Mouse (Mus musculus) testis, adult 2 months (tissue): Measurements from ENCODE around the gene Mmd. TPM values are rescaled to one million over a fixed set of nuclear protein-coding genes. Genes with fewer than 3 reads are reported as not detected.

Experiments
- H3K27ac ChIP-seq: fragments of 200-500 bp; 2 replicates; pipeline ENCODE4 v1.5.1; 2012; ENCODE audit warnings: low read depth, low read length; ENCODE audit not compliant: control insufficient read depth, insufficient read depth
- H3K27me3 ChIP-seq: fragments of 200-500 bp; 2 replicates; pipeline ENCODE4 v1.6.1; 2012; ENCODE audit warnings: mild to moderate bottlenecking, low read length, moderate library complexity; ENCODE audit not compliant: control insufficient read depth, insufficient read depth
- H3K36me3 ChIP-seq: fragments of 200-500 bp; 2 replicates; pipeline ENCODE4 v1.6.1; 2012; ENCODE audit warnings: mild to moderate bottlenecking, low read length; ENCODE audit not compliant: control insufficient read depth, insufficient read depth
- H3K4me1 ChIP-seq: fragments of 200-500 bp; 2 replicates; pipeline ENCODE4 v1.6.1; 2012; ENCODE audit warnings: low read length; ENCODE audit not compliant: control insufficient read depth, insufficient read depth
- H3K4me3 ChIP-seq: fragments of 200-500 bp; 2 replicates; pipeline ENCODE4 v1.5.1; 2012; ENCODE audit warnings: low read depth, mild to moderate bottlenecking, low read length, moderate library complexity, mixed read lengths; ENCODE audit not compliant: control insufficient read depth
- CTCF ChIP-seq: fragments of 200-500 bp; IDR thresholded peaks from 2 replicates; pipeline ENCODE4 v1.5.1; 2012; ENCODE audit warnings: low read depth, mild to moderate bottlenecking, inconsistent platforms, low read length, moderate library complexity; ENCODE audit not compliant: control insufficient read depth, insufficient read depth, insufficient replicate concordance
- POLR2A ChIP-seq: fragments of 200-500 bp; IDR thresholded peaks from 2 replicates; pipeline ENCODE4 v1.6.1; 2012; ENCODE audit warnings: low read depth, mild to moderate bottlenecking, inconsistent platforms, low read length, moderate library complexity; ENCODE audit not compliant: control insufficient read depth
- polyA plus RNA-seq: library from polyadenylated mRNA; depleted of rRNA; stranded (reverse); fragments of >200 nt; gene quantifications from 2 replicates; pipeline ENCODE4 v1.2.3, GENCODE M21; 2012

Gene Mmd
- polyA plus RNA-seq, 1 experiment = 2.3 TPM

GRCm38 (mm10) chr11:90228251-90228949 lies 20.9 kb upstream of the Mmd start:
- Histone ChIP-seq H3K4me1 (no peaks in the 10 kb centered on the region), H3K27me3 (no peaks in the 10 kb centered on the region), H3K4me3 (no peak overlapping the region), H3K27ac (no peak overlapping the region), H3K36me3 (no peaks in the 10 kb centered on the region)
- TF ChIP-seq CTCF = no peak
- TF ChIP-seq POLR2A = no peak

DNA sequence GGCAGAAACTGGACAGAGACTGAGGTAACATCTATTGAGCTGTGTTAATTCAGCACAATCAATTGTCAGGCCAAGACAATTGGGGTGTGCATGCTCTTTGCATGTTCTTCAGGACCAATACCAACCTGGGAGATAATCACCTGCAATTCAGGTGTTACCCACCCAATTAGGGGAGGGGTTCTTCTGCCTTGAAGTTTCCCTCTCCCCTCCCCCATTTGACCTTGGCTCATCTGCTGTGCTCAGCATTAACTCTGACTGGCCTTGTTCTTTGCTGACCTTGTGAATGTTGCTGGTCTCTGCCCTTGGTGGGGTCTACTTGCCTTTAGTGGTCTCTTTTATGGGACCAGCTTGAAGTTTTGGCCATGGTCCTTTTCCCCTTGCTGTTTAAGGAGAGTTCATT lies 19.5 kb upstream of the Mmd start:
- Histone ChIP-seq H3K4me3 (no peak overlapping the region), H3K27me3 (no peaks in the 10 kb centered on the region), H3K4me1 (no peaks in the 10 kb centered on the region), H3K36me3 (no peaks in the 10 kb centered on the region), H3K27ac (no peak overlapping the region)
- TF ChIP-seq POLR2A = no peak
- no peak for TF ChIP-seq CTCF

- TF ChIP-seq CTCF (no peak), POLR2A (no peak)
- Histone ChIP-seq H3K36me3 (no peaks in the 10 kb centered on the region), H3K4me1 (no peaks in the 10 kb centered on the region), H3K27ac (no peak overlapping the region), H3K27me3 (no peaks in the 10 kb centered on the region), H3K4me3 (no peak overlapping the region)
These were observed 18.6 kb upstream of the Mmd start for GRCm38 (mm10) chr11:90230671-90231070.

DNA sequence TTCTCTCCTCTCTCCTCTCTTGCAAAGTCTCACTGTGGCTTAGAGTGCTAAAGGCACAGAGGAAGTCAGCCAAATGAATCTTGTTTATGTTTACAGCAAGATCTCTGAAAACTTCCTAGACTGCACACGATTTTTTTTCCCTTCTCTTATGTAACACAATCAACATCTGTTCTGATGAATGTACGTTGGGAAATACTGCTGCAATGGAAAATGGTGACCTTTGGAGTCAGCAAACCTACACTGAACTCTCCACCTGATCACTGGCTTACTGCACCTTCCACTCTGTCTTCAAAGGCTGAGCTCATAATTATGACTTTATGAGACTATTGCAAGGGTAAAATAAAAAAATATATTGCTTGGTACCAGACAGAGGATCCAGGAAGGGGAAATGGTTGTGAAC lies 17.6 kb upstream of the Mmd start:
- no peak overlapping the region for H3K4me3 ChIP-seq
- H3K27me3 ChIP-seq = no peaks in the 10 kb centered on the region
- no peak overlapping the region for H3K27ac ChIP-seq
- no peaks in the 10 kb centered on the region for H3K4me1 ChIP-seq
- TF ChIP-seq POLR2A (no peak), CTCF (no peak)
- H3K36me3 ChIP-seq = no peaks in the 10 kb centered on the region

DNA sequence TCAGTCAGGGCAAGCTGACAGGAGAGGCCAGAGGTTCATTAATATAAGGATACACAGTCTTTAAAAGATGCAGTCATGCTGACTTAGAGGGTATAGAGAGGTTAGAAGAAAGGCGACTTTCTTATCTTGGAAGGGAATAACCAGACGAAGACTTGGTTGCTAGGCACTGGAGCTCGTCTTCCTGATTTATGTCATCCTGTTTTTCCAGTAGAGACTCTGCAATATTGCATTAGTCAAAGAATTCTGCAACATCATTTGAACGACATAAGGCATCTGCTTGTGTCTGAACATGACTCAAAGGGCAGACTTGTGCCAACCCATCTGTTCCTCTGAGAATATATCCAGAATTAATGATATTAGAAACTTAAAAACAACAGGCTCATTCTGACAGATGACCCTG lies 16.6 kb upstream of the Mmd start:
- no peak for TF ChIP-seq POLR2A
- no peak for TF ChIP-seq CTCF
- Histone ChIP-seq H3K27me3 (no peaks in the 10 kb centered on the region), H3K4me3 (no peak overlapping the region)

DNA sequence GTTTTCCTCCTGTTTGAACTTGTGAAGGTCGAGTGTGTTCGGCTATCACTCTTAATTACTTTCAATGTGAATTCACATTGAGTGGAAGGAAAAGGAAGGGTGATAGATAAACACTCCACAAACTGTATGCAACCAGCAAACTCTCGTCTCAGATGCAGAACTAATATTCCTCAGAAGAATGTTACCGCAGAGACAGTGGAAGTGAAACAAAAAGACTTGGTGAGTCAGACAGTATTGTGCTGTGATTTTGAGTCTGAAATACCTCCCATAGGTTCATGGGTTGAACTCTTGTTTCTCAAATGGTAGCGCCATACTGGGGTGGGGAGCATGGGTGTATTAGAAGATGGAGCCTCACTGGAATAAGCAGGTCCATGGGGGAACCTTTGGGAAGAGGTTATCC lies 14.0 kb upstream of the Mmd start:
- Histone ChIP-seq H3K4me1 (no peaks in the 10 kb centered on the region; the same call in 1 of the 2 replicates), H3K36me3 (no peaks in the 10 kb centered on the region), H3K27me3 (no peaks in the 10 kb centered on the region), H3K27ac (no peak overlapping the region), H3K4me3 (no peak overlapping the region)
- no peak for TF ChIP-seq CTCF
- no peak for TF ChIP-seq POLR2A

More for the DNA sequence above, 16.6 kb upstream of the Mmd start:
- H3K27ac ChIP-seq = no peak overlapping the region
- no peaks in the 10 kb centered on the region; the same call in 1 of the 2 replicates for H3K4me1 ChIP-seq
- H3K36me3 ChIP-seq = no peaks in the 10 kb centered on the region

DNA sequence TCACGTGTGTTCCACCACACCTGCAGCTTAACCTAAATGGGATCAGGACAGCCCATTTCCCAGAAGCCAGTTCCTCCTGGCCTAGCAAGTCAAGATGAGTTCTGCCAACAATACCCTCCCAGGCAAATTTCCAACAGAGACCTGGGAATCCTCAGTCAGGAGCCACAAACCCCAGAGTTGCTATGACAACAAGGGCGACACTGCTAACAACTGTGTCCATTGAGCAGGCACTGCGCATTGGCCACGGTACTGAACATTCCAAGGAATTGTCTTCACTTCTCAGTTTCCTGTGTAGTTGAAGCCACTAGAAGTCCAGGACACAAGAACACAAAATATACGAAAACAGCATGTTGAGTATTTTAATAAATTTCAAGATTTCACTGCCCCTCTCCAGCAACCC lies 11.6 kb upstream of the Mmd start:
- H3K4me3 ChIP-seq = no peak overlapping the region
- TF ChIP-seq CTCF (no peak), POLR2A (no peak)
- no peaks in the 10 kb centered on the region; the same call in 1 of the 2 replicates for H3K4me1 ChIP-seq
- no peak overlapping the region for H3K27ac ChIP-seq
- H3K36me3 ChIP-seq = no peaks in the 10 kb centered on the region
- no peaks in the 10 kb centered on the region for H3K27me3 ChIP-seq

DNA sequence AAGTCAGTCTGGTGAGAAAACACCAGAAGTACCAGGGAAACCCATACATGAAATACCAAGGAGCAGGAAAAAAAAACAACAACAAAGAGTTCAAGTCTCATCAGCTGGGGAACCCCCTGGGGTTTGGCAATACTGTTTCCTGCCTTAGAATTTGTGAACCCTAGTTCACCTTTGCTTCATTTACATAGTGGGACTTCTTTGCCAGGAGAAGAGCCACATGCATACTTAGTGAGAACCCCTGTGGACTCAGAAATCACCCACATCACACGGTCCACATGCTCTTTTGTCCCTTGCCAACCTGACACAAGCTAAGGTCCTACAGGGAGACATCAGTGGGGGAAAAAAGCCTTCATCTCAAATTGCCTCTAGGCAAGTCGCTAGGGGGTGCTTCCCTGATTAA lies 10.6 kb upstream of the Mmd start:
- Histone ChIP-seq H3K27ac (no peak overlapping the region), H3K4me1 (no peaks in the 10 kb centered on the region; the same call in 1 of the 2 replicates), H3K27me3 (no peaks in the 10 kb centered on the region), H3K4me3 (no peak overlapping the region), H3K36me3 (no peaks in the 10 kb centered on the region)
- TF ChIP-seq POLR2A (no peak), CTCF (no peak)
